Mouse (Mus musculus) heart, adult 2 months (tissue): ENCODE data around the gene Itk.

ENCODE experiments used
- CTCF ChIP-seq: fragments of 200-600 bp; IDR thresholded peaks from 2 replicates; pipeline ENCODE4 v1.8.1; 2022; ENCODE audit warnings: antibody characterized with exemption, mild to moderate bottlenecking, moderate library complexity
- EP300 ChIP-seq: fragments of 200-500 bp; IDR thresholded peaks from 2 replicates; pipeline ENCODE4 v1.6.1; 2011; ENCODE audit warnings: low read depth, low read length, control low read depth; ENCODE audit not compliant: insufficient read depth

DNA sequence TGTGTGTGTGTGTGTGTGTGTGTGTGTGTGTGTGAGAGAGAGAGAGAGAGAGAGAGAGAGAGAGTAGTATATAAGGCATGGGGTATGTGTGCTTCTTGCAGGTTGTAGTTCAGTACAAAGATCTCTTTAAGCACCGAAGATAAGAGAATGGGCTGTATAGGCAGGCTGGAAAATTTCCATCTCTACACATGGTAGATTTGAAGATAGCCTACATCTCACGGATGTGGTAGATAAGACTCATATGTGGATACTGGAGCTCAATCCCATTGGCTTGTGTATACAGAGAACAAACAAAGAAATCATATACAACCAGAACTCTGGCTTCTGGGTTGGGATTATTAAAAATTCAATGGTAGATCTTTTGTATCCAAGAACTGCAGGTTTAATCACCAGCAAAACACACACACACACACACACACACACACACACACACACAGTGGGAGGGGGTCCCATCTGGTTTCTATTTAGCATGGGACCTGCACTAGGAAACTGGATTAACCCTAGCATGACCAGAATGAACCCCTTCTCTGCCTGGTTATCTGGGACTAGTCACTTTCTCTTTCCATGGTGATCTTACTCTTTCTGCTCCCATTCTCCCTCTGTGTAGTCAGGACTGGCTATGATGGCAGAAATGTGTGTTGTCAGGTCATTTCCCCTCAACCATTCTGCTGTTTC, 28.2 kb downstream of the Itk start:
- TF ChIP-seq EP300, result no peak
- TF ChIP-seq CTCF, result no peak
